Mouse (Mus musculus) forebrain, postnatal 0 days (tissue): ENCODE measurements around the gene Padi6. TPM values are rescaled to one million over a fixed set of nuclear protein-coding genes. Genes with fewer than 3 reads are reported as not detected.

ENCODE experiments used
- ATAC-seq: fragments of 200-750 bp; cut with Nextera tagmentation; 2 replicates; pipeline ENCODE4 v1.8.0; 2017; ENCODE audit warnings: mild to moderate bottlenecking, moderate library complexity
- DNase-seq: peaks from one replicate; pipeline ENCODE4 v3.0.0-alpha.2; 2015
- H3K27ac ChIP-seq: fragments of 300-500 bp; sonication (generic); 2 replicates; pipeline ENCODE4 v1.5.1; 2014; ENCODE audit warnings: low read depth, mild to moderate bottlenecking, antibody characterized with exemption, low read length, moderate library complexity, mixed read lengths
- H3K27me3 ChIP-seq: fragments of 300-500 bp; sonication (generic); 2 replicates; pipeline ENCODE4 v1.6.1; 2014; ENCODE audit warnings: mild to moderate bottlenecking, low read length, mixed read lengths; ENCODE audit not compliant: insufficient read depth
- H3K36me3 ChIP-seq: fragments of 300-500 bp; sonication (generic); 2 replicates; pipeline ENCODE4 v1.6.1; 2014; ENCODE audit warnings: mild to moderate bottlenecking, moderate library complexity; ENCODE audit not compliant: insufficient read depth
- H3K4me1 ChIP-seq: fragments of 300-500 bp; sonication (generic); 2 replicates; pipeline ENCODE4 v1.6.1; 2014; ENCODE audit warnings: antibody characterized with exemption; ENCODE audit not compliant: insufficient read depth
- H3K4me2 ChIP-seq: fragments of 300-500 bp; sonication (generic); 2 replicates; pipeline ENCODE4 v1.6.1; 2014; ENCODE audit warnings: low read depth, mild to moderate bottlenecking, moderate library complexity
- H3K4me3 ChIP-seq: fragments of 300-500 bp; sonication (generic); 2 replicates; pipeline ENCODE4 v1.5.1; 2014; ENCODE audit warnings: low read depth, low read length, mixed read lengths
- H3K9ac ChIP-seq: fragments of 300-500 bp; sonication (generic); 2 replicates; pipeline ENCODE4 v1.6.1; 2014; ENCODE audit warnings: mild to moderate bottlenecking
- H3K9me3 ChIP-seq: fragments of 300-500 bp; sonication (generic); 2 replicates; pipeline ENCODE4 v1.6.1; 2016; ENCODE audit warnings: low read length
- CTCF ChIP-seq: sonication (generic); IDR thresholded peaks from 2 replicates; pipeline ENCODE4 v1.5.1; 2016; ENCODE audit warnings: antibody characterized with exemption, control low read depth, low read depth
- WGBS: fragments of 180-500 bp; shearing (Covaris S2); extraction: QIAGEN DNeasy Blood & Tissue Kit; methylation state at CpG from one replicate; pipeline ENCODE4 v1.1.7; 2014; 5-methylcytosine and 5-hydroxymethylcytosine counted together
- polyA plus RNA-seq: library from polyadenylated mRNA; unstranded; fragments of >200 nt; fragmentation: Nextera tagmentation; extraction: Ambion mirVana; gene quantifications from 2 replicates; pipeline ENCODE4 v1.2.1, GENCODE M21; 2015
- total RNA-seq: library from RNA; depleted of rRNA; stranded (reverse); fragments of >200 nt; gene quantifications from 2 replicates; pipeline ENCODE4 v1.2.3, GENCODE M21; 2014

The Padi6 gene
- total and polyA plus RNA-seq, 2 experiments from 2014 or later = 0.18 TPM; not detected in 1

DNA sequence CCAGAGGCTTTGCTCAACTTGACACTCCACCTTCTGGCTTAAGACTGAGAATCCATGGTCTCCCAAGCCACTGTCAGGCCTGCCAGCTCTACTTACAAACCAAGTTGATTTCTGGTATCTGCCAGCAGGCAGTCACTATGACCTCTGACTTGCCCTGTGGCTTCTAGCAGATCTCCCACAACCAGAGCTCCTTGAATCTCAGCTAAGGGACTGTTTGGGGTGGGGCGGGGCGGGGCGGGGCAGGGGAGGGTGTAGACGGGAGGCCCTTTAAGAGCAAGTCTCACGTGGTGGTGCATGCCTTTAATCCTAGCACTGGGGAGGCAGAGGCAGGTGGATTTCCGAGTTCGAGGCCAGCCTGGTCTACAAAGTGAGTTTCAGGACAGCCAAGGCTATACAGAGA lies 9.6 kb downstream of the Padi6 start:
- H3K27me3 ChIP-seq = no peaks in the 10 kb centered on the region
- no peak overlapping the region for H3K9ac ChIP-seq
- 81% methylated on average over 7 of the region's 7 CpGs for WGBS
- DNase-seq (no peak), ATAC-seq (no peak)
- H3K4me2 ChIP-seq = no peak overlapping the region
- H3K9me3 ChIP-seq = no peaks in the 10 kb centered on the region
- H3K27ac ChIP-seq = no peak overlapping the region
- TF ChIP-seq CTCF = no peak
- no peak overlapping the region for H3K4me3 ChIP-seq
- no peaks in the 10 kb centered on the region for H3K4me1 ChIP-seq
- H3K36me3 ChIP-seq = no peaks in the 10 kb centered on the region

DNA sequence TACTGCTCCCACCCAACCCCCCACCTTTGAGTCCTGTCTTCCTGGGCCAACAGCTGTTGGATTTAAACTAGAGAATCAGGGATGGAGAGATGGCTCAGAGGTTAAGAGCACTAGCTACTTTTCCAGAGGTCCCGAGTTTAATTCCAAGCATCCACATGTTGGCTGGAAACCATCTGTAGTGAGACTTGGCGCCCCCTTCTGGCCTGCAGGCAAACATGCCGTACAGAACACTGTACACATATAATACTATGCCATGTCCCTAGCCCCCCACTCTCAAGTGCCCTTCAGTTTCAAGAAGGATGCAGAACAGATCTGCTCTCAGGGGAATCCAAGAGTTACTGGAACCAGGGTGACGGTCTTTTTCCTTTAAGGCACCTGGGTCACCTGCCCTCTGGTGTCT lies 10.8 kb downstream of the Padi6 start:
- Histone ChIP-seq H3K27ac (no peak overlapping the region), H3K9ac (no peak overlapping the region), H3K4me1 (no peaks in the 10 kb centered on the region), H3K4me3 (no peak overlapping the region), H3K36me3 (no peaks in the 10 kb centered on the region), H3K9me3 (no peaks in the 10 kb centered on the region), H3K27me3 (no peaks in the 10 kb centered on the region), H3K4me2 (no peak overlapping the region)
- DNase-seq (no peak), ATAC-seq (no peak)
- WGBS = 81% methylated on average over 4 of the region's 4 CpGs
- TF ChIP-seq CTCF = 0 out of 2 replicates have a peak, but pooled peaks have one; percentile 15

DNA sequence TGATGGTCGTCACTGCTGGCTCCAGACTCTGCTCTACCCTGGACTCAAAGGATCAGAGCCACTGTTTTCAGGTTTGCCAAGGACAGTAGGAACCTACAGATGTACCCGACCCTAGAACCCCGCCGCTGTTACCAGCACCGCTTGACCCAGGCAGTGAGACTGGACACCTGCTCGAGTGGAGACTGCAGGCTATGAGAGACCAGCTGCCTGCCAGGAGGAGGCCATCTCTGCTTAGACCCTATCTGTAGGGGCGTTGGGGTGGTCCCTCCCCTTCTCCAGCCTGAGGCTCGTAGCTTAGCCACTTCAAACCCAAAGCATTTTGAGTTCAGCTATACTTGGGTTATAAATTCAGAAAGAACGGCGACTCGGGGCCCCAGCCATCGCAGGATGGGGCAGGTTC lies 15.5 kb downstream of the Padi6 start:
- 96% methylated on average over 12 of the region's 12 CpGs for WGBS
- H3K4me2 ChIP-seq = no peak overlapping the region
- TF ChIP-seq CTCF = no peak
- no peak overlapping the region for H3K4me3 ChIP-seq
- no peak overlapping the region for H3K27ac ChIP-seq
- peaks cover 12% of the 10 kb centered on the region for H3K36me3 ChIP-seq
- H3K9ac ChIP-seq = no peak overlapping the region
- H3K4me1 ChIP-seq = no peaks in the 10 kb centered on the region
- ATAC-seq = no peak
- no peaks in the 10 kb centered on the region for H3K9me3 ChIP-seq
- no peak for DNase-seq
- H3K27me3 ChIP-seq = no peaks in the 10 kb centered on the region

DNA sequence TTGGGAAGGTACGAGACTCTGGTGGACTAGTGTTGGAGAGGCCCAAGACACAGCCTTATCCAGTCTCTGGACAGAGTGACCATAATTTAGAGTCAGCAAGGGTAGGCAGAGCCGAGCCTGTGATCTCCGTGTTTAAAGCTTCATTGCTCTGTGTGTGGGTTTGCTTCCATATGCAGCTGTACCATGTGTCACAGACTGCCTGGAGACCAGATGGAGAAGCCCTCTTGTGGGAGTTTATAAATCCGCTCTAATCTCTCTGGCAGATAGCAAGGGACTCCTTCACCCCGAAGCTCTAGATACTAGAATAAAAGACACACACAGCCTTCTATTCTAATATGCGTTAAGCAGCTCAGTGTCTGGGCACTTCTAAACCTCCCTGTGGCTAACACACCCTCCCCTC lies 17.7 kb downstream of the Padi6 start:
- Histone ChIP-seq H3K36me3 (peaks cover 34% of the 10 kb centered on the region), H3K4me2 (no peak overlapping the region), H3K9ac (0 out of 2 replicates have a peak overlapping the region, but pooled peaks have one; percentile 14), H3K27me3 (no peaks in the 10 kb centered on the region), H3K9me3 (no peaks in the 10 kb centered on the region), H3K4me3 (no peak overlapping the region), H3K4me1 (no peaks in the 10 kb centered on the region), H3K27ac (peak overlapping the region; percentile 48; the same call in 1 of the 2 replicates)
- DNase-seq (peak; percentile 49), ATAC-seq (peak; percentile 69; the same call in 1 of the 2 replicates)
- 59% methylated on average over 6 of the region's 6 CpGs for WGBS
- peak; percentile 34; the same call in 1 of the 2 replicates for TF ChIP-seq CTCF

DNA sequence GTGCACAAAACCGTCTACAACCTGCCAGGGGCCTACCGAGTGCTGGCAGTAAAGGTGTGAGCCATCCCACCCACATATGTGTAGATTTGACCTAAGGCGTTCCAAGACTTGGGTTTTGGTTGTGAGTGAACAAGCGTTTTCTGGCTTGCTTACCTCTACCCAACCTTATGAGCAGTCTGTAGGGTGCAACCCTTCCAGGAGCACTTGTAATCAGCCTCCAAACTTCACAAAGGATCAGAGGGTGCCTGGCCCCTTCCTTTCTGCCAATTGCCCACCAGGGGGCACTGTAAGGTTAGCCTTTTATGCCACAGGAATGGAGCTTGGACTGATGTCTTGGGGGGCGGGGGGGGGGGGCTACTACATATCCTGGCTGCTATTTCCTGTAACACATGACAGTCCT lies 18.6 kb downstream of the Padi6 start:
- no peaks in the 10 kb centered on the region for H3K9me3 ChIP-seq
- H3K9ac ChIP-seq = no peak overlapping the region
- no peak overlapping the region for H3K4me2 ChIP-seq
- peaks cover 41% of the 10 kb centered on the region for H3K36me3 ChIP-seq
- WGBS = 42% methylated on average over 5 of the region's 5 CpGs
- no peak overlapping the region for H3K27ac ChIP-seq
- DNase-seq (peak; percentile 71), ATAC-seq (peak; percentile 65)
- peak; percentile 78 for TF ChIP-seq CTCF
- H3K27me3 ChIP-seq = no peaks in the 10 kb centered on the region
- no peak overlapping the region for H3K4me3 ChIP-seq
- H3K4me1 ChIP-seq = no peaks in the 10 kb centered on the region

DNA sequence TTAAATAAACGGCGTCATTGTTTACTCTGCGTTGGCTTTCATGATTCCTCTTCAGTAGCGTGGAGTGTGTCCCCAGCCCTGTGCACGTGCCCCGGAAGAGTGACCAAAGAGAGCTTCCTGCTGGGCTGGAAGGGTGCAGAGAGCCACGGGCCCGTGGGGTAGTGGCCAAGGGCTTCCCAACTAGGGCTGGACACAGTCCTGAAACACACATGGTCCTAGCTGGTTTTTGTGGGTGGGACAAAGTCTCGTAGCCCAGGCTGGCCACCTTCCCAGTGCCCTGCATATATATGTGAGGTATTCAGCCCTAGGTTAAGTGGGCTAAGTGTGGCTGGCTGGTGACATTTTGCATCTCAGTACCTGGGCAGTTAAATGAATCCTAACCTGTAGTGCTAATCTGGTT lies 19.3 kb downstream of the Padi6 start:
- H3K4me3 ChIP-seq = no peak overlapping the region
- no peaks in the 10 kb centered on the region for H3K27me3 ChIP-seq
- WGBS = 77% methylated on average over 9 of the region's 9 CpGs
- no peak for DNase-seq
- H3K27ac ChIP-seq = no peak overlapping the region
- no peak for ATAC-seq
- H3K4me2 ChIP-seq = no peak overlapping the region
- no peaks in the 10 kb centered on the region for H3K9me3 ChIP-seq
- no peak overlapping the region for H3K9ac ChIP-seq
- H3K36me3 ChIP-seq = peaks cover 47% of the 10 kb centered on the region
- H3K4me1 ChIP-seq = no peaks in the 10 kb centered on the region
- TF ChIP-seq CTCF = no peak

DNA sequence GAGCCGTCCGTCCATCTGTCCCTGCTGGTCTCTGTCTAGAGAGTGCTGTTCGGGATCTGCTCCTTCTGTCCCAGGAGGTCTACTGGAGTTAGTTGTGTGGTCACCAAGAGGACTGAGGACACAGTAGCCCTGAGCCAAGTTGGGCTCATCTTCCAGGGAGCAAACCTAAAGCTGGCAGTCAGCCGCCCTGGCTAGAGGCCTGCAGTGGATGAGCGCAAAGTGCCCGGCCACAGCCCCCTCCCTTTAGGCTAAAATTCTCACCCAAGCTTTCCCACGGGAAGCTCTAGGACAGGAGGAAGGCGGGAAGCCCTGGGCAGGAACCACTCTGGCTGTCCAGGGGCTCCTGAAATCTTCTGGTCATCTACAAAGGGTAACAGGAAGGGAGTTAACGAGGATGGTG lies 19.7 kb downstream of the Padi6 start:
- Histone ChIP-seq H3K9ac (no peak overlapping the region), H3K4me1 (no peaks in the 10 kb centered on the region), H3K4me3 (no peak overlapping the region), H3K4me2 (no peak overlapping the region), H3K9me3 (no peaks in the 10 kb centered on the region), H3K36me3 (peaks cover 52% of the 10 kb centered on the region), H3K27ac (no peak overlapping the region), H3K27me3 (no peaks in the 10 kb centered on the region)
- whole genome bisulfite sequencing = 70% methylated on average over 9 of the region's 9 CpGs
- no peak for ATAC-seq
- DNase-seq = no peak
- TF ChIP-seq CTCF = no peak

DNA sequence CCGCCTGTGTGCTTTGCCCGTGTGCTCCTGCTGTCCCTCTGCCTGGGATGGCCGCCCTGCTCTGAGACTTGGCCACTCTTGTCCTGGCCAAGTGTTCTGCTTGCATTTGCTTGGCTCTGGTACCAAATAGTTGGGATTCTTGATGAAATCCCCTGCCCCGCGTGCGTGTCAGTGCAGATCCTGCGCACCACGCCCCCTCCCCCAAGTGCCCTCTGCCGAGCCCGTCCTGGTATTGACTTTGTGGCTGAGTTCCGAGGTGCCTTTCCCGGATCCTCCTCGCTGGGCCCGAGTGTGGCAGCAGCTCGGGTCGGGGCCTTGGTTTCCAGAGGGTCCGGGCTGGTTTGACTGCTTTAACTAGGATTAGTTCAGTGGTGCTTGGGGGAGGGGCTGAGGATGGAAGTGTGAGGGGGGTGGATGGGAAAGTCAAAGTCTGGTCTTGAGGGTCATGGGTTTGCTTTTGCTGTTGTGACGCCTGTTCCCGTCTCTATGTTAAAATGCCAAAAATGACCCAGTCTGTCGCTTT lies 20.4 kb downstream of the Padi6 start:
- WGBS = 88% methylated on average over 20 of the region's 20 CpGs
- no peak for TF ChIP-seq CTCF

More for the DNA sequence above, 20.4 kb downstream of the Padi6 start:
- no peaks in the 10 kb centered on the region for H3K9me3 ChIP-seq
- no peaks in the 10 kb centered on the region for H3K27me3 ChIP-seq
- H3K4me3 ChIP-seq = no peak overlapping the region
- no peak overlapping the region for H3K4me2 ChIP-seq
- DNase-seq (no peak), ATAC-seq (no peak)
- no peaks in the 10 kb centered on the region for H3K4me1 ChIP-seq
- no peak overlapping the region for H3K9ac ChIP-seq
- H3K27ac ChIP-seq = no peak overlapping the region
- peaks cover 56% of the 10 kb centered on the region for H3K36me3 ChIP-seq
